Mouse (Mus musculus): ENCODE data around the gene AA467197.

GRCm38 (mm10) chr2:122591213-122591612, 45.6 kb upstream of the AA467197 start:
- TF ChIP-seq CTCF (IDR thresholded peaks at IDR 0.05; ENCODE audit: low read depth) (no peak), EP300 (optimal IDR thresholded peaks at IDR 0.05) (no peak)
